In the genomic region with DNA sequence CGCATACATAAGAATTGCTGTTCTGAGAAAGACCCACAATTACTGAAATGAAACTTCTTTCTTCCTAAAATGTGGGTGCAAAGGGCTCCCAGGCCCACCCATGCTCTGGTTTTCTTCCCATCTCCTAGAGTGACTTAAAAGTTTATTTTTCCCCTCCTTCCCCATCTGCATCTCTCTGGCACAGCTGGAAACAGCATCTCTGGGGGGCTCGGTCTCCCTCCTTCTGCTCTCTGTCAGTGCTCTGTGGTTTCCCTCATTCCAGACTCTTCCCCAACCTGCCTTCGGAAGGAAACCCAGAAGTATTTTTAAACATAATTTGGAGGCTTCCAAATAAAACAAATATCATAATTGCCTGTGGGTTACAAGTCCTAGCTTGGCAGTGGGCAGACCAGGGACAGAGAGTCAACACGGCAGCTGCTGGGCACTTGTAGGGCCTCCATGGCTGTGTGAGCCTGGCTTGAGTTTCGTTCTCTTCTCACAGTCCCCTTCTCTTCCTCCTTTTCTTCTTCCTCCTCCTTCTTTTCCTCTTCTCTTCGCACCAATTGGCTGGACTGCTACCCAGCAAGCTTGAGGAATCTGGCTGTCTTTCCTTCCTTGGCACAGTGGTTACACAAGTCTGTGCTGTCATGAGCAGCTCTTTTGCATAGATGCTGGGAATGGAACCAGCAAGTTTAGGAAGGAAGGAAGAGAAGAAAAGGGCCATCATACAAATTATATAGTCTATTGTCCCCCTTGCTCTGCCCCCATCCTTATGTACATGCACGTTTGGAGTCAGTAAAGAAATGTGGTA, we compare ENCODE assay signal across 26 mouse cellular contexts. TPM values are rescaled to one million over a fixed set of nuclear protein-coding genes. Genes with fewer than 3 reads are reported as not detected.
DNase-seq lines count a peak whose midpoint lies in the region; ATAC-seq and TF ChIP-seq lines count a peak whose summit lies in the region.
"Had no signal": no experiment of that assay in that cellular context is flagged by ENCODE, and none has a peak within 500 bp of the region (broad histone marks: within the 10 kb centered on the region; RNA-seq: fewer than 3 reads in every experiment).

No protein-coding gene starts in this region.

- intact Hi-C loops in gastrocnemius, postnatal 14 days (cut with DNase I; ENCODE audit: low total_unique reads) = no loop called here

- no peak for TF ChIP-seq CTCF in brain, embryonic 14.5 days (IDR thresholded peaks at IDR 0.05; ENCODE audit: borderline replicate concordance, extremely low read depth, insufficient read depth, insufficient read length)

- H3K36me3 ChIP-seq in forebrain, embryonic 15.5 days = no peaks in the 10 kb centered on the region
- no peaks in the 10 kb centered on the region for H3K36me3 ChIP-seq in forebrain, embryonic 10.5 days (replicated peaks)
- H3K36me3 ChIP-seq: heart, embryonic 15.5 days; hindbrain, embryonic 13.5 days; kidney, embryonic 15.5 days; limb, embryonic 12.5 days; liver, embryonic 12.5 days; midbrain, embryonic 13.5 days; neural tube, embryonic 12.5 days had no signal

- TF ChIP-seq POLR2A in brain, embryonic 14.5 days (IDR thresholded peaks at IDR 0.05; ENCODE audit: borderline replicate concordance, extremely low read depth, insufficient read depth, insufficient read length, poor library complexity, severe bottlenecking) = no peak

- H3K4me2 ChIP-seq in forebrain, embryonic 15.5 days (replicated peaks) = no peak overlapping the region
- H3K4me2 ChIP-seq: heart, embryonic 15.5 days; hindbrain, embryonic 13.5 days; kidney, embryonic 15.5 days; limb, embryonic 12.5 days; liver, embryonic 12.5 days; midbrain, embryonic 13.5 days; neural tube, embryonic 12.5 days had no signal

- no peaks in the 10 kb centered on the region for H3K27me3 ChIP-seq in forebrain, embryonic 15.5 days
- H3K27me3 ChIP-seq in forebrain, embryonic 10.5 days (ENCODE audit: poor library complexity, severe bottlenecking) = no peaks in the 10 kb centered on the region
- H3K27me3 ChIP-seq: heart, embryonic 15.5 days; hindbrain, embryonic 13.5 days; kidney, embryonic 15.5 days; limb, embryonic 12.5 days; liver, embryonic 12.5 days; midbrain, embryonic 13.5 days; neural tube, embryonic 12.5 days; Patski had no signal

- 68% methylated on average over 7 of the region's 7 CpGs for WGBS in forebrain, embryonic 15.5 days
- 83% methylated on average over 7 of the region's 7 CpGs for WGBS in forebrain, embryonic 10.5 days

- ATAC-seq in forebrain, embryonic 15.5 days (replicated peaks) = no peak; the same call in 1 of the 2 replicates
- ATAC-seq: liver, embryonic 12.5 days; midbrain, embryonic 13.5 days; Patski had no signal

- no peak overlapping the region for H3K4me3 ChIP-seq in forebrain, embryonic 15.5 days
- no peak overlapping the region for H3K4me3 ChIP-seq in forebrain, embryonic 10.5 days
- H3K4me3 ChIP-seq: heart, embryonic 15.5 days; hindbrain, embryonic 13.5 days; kidney, embryonic 15.5 days; limb, embryonic 12.5 days; liver, embryonic 12.5 days; megakaryocyte, embryonic 14.5 days; midbrain, embryonic 13.5 days; neural tube, embryonic 12.5 days had no signal

- H3K9me3 ChIP-seq in forebrain, embryonic 15.5 days = no peaks in the 10 kb centered on the region
- no peaks in the 10 kb centered on the region for H3K9me3 ChIP-seq in forebrain, embryonic 10.5 days
- H3K9me3 ChIP-seq: heart, embryonic 15.5 days; hindbrain, embryonic 13.5 days; kidney, embryonic 15.5 days; limb, embryonic 12.5 days; liver, embryonic 12.5 days; megakaryocyte, embryonic 14.5 days; midbrain, embryonic 13.5 days; neural tube, embryonic 12.5 days had no signal

- H3K27ac ChIP-seq in forebrain, embryonic 15.5 days (replicated peaks) = peak overlapping the region; percentile 50
- H3K27ac ChIP-seq in forebrain, embryonic 10.5 days = no peak overlapping the region
- H3K27ac ChIP-seq: heart, embryonic 15.5 days; hindbrain, embryonic 13.5 days; kidney, embryonic 15.5 days; limb, embryonic 12.5 days; liver, embryonic 12.5 days; midbrain, embryonic 13.5 days; neural tube, embryonic 12.5 days had no signal

- peaks cover 6% of the 10 kb centered on the region; the same call in 1 of the 2 replicates for H3K4me1 ChIP-seq in forebrain, embryonic 15.5 days
- peaks cover 11% of the 10 kb centered on the region for H3K4me1 ChIP-seq in forebrain, embryonic 10.5 days
- H3K4me1 ChIP-seq: heart, embryonic 15.5 days; kidney, embryonic 15.5 days; limb, embryonic 12.5 days; liver, embryonic 12.5 days had no signal

- DNase-seq in forebrain, embryonic 10.5 days (ENCODE audit: extremely low spot score, low spot score) = no peak
- peak; percentile 54 to 62 for DNase-seq in right cerebral cortex, postnatal 10 days (ENCODE audit: low spot score in 2 of 2)
- no peak for DNase-seq in right cerebral cortex, adult 18-20 months
- DNase-seq in brain, embryonic 14.5 days (ENCODE audit: low read depth) = peak; percentile 57
- DNase-seq in telencephalon, adult 2 months (ENCODE audit: low read depth, low spot score) = peak; percentile 27
- DNase-seq in gastrocnemius, postnatal 14 days = no peak
- DNase-seq: adrenal gland, adult 8-10 months; cerebellum, adult 9-10 months; gastrocnemius, postnatal 36 days; heart, postnatal 36 days; kidney, adult 11 months; kidney, postnatal 36 days; layer of hippocampus, postnatal 36 days; lung, adult 18-20 months; lung, postnatal 14 days; thymus, postnatal 25 days had no signal

- H3K9ac ChIP-seq in forebrain, embryonic 15.5 days (replicated peaks) = no peak overlapping the region
- H3K9ac ChIP-seq: heart, embryonic 15.5 days; hindbrain, embryonic 13.5 days; kidney, embryonic 15.5 days; limb, embryonic 12.5 days; liver, embryonic 12.5 days; midbrain, embryonic 13.5 days; neural tube, embryonic 12.5 days had no signal

RNA-seq across cellular contexts. Expression of a gene that starts 26.3 kb away (rescaled TPM):
- polyA plus RNA-seq in forebrain, embryonic 15.5 days (2015; fragmentation: Nextera tagmentation; extraction: Ambion mirVana) = 17.2 and 18.3 TPM in 2 replicates
- polyA plus RNA-seq in forebrain, embryonic 10.5 days (2016; fragmentation: Nextera tagmentation; extraction: Ambion mirVana) = 7.6 and 8.2 TPM in 2 replicates
- 13.2 and 13.3 TPM in 2 replicates for polyA plus RNA-seq in brain, embryonic 14.5 days (2012; rRNA removed)
- 10 to 100 TPM; 19.2 to 28.4 TPM for total RNA-seq in gastrocnemius, postnatal 14 days (2021)

RNA-seq across cellular contexts. Expression of a gene that starts 49.3 kb away (rescaled TPM):
- polyA plus RNA-seq in forebrain, embryonic 15.5 days (2015; fragmentation: Nextera tagmentation; extraction: Ambion mirVana) = 14.4 and 14.8 TPM in 2 replicates
- polyA plus RNA-seq in forebrain, embryonic 10.5 days (2016; fragmentation: Nextera tagmentation; extraction: Ambion mirVana) = 10.0 and 11.2 TPM in 2 replicates
- 8.4 and 9.5 TPM in 2 replicates for polyA plus RNA-seq in brain, embryonic 14.5 days (2012; rRNA removed)
- total RNA-seq in gastrocnemius, postnatal 14 days (2021) = 1 to 10 TPM; 4.0 to 5.3 TPM

Comparison
In these comparisons a context has a peak if more than half of its experiments do, and no peak if none do; other contexts are left out.
1. DNase-seq: peak in right cerebral cortex, postnatal 10 days (2 of 2), brain, embryonic 14.5 days (single experiment) and telencephalon, adult 2 months (single experiment); none in forebrain, embryonic 10.5 days (single experiment), right cerebral cortex, adult 18-20 months (single experiment) and gastrocnemius, postnatal 14 days (single experiment).